Mouse (Mus musculus) limb, embryonic 11.5 days (tissue): ENCODE data around the gene Calhm2. TPM values are rescaled to one million over a fixed set of nuclear protein-coding genes. Genes with fewer than 3 reads are reported as not detected.
A peak's percentile ranks its signal among the peaks of the same experiment; 100 is the strongest.

Source experiments
- ATAC-seq: fragments of 200-750 bp; cut with Nextera tagmentation; 2 replicates; pipeline ENCODE4 v1.8.0; 2017; ENCODE audit warnings: low read depth; ENCODE audit not compliant: insufficient number of reproducible peaks, low FRiP score, low TSS enrichment
- DNase-seq: peaks from one replicate; pipeline ENCODE4 v3.0.0-alpha.2; 2015; ENCODE audit warnings: low spot score
- H3K27ac ChIP-seq: fragments of 300-500 bp; sonication (generic); replicated peaks from 2 replicates; pipeline ENCODE4 v1.5.1; 2014; ENCODE audit warnings: low read depth, mild to moderate bottlenecking, low read length
- H3K27me3 ChIP-seq: fragments of 300-500 bp; sonication (generic); 2 replicates; pipeline ENCODE4 v1.6.1; 2014; ENCODE audit warnings: mild to moderate bottlenecking, low read length, mixed read lengths; ENCODE audit not compliant: control insufficient read depth, insufficient read depth
- H3K36me3 ChIP-seq: fragments of 300-500 bp; sonication (generic); 2 replicates; pipeline ENCODE4 v1.6.1; 2014; ENCODE audit warnings: mild to moderate bottlenecking, low read length, moderate library complexity, mixed read lengths; ENCODE audit not compliant: control insufficient read depth, insufficient read depth
- H3K4me1 ChIP-seq: fragments of 300-500 bp; sonication (generic); 2 replicates; pipeline ENCODE4 v1.6.1; 2014; ENCODE audit warnings: low read length, mixed read lengths; ENCODE audit not compliant: control insufficient read depth, insufficient read depth
- H3K4me2 ChIP-seq: fragments of 300-500 bp; sonication (generic); 2 replicates; pipeline ENCODE4 v1.6.1; 2014; ENCODE audit warnings: low read depth, mild to moderate bottlenecking, moderate library complexity; ENCODE audit not compliant: severe bottlenecking
- H3K4me3 ChIP-seq: fragments of 300-500 bp; sonication (generic); 2 replicates; pipeline ENCODE4 v1.5.1; 2014; ENCODE audit warnings: low read depth, low read length
- H3K9ac ChIP-seq: fragments of 300-500 bp; sonication (generic); 2 replicates; pipeline ENCODE4 v1.6.1; 2014; ENCODE audit warnings: mild to moderate bottlenecking, low read length
- H3K9me3 ChIP-seq: fragments of 300-500 bp; sonication (generic); 2 replicates; pipeline ENCODE4 v1.6.1; 2016; ENCODE audit warnings: low read length; ENCODE audit not compliant: control insufficient read depth
- WGBS: fragments of 180-500 bp; shearing (Covaris S2); extraction: QIAGEN DNeasy Blood & Tissue Kit; methylation state at CpG from one replicate; pipeline ENCODE4 v1.1.7; 2014; 5-methylcytosine and 5-hydroxymethylcytosine counted together
- polyA plus RNA-seq: library from polyadenylated mRNA; unstranded; fragments of >200 nt; fragmentation: Nextera tagmentation; extraction: Ambion mirVana; gene quantifications from 2 replicates; pipeline ENCODE4 v1.2.1, GENCODE M21; 2014

The Calhm2 gene
- polyA plus RNA-seq, 1 experiment from 2014 or later = 1.6 TPM

DNA sequence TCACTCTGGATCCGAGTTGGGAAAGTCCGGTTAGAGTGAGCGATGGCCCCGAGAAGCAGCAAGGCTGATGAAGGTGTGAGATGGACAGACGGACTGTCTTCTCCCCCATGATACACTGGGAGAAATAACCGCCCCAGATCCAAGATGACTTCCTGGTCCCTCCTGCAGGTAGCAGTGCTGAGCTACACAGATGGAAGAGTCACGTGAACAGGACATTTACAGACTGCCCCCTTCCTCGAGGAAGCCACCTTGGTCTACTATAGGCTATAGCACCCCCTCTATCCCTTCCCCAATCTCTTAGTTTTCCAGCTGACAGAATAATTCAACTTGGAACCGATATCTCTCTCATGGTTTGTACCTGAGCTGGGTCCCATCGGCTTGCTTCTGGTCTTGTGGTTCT is 39.9 kb upstream of the Calhm2 start:
- ATAC-seq = no peak

DNA sequence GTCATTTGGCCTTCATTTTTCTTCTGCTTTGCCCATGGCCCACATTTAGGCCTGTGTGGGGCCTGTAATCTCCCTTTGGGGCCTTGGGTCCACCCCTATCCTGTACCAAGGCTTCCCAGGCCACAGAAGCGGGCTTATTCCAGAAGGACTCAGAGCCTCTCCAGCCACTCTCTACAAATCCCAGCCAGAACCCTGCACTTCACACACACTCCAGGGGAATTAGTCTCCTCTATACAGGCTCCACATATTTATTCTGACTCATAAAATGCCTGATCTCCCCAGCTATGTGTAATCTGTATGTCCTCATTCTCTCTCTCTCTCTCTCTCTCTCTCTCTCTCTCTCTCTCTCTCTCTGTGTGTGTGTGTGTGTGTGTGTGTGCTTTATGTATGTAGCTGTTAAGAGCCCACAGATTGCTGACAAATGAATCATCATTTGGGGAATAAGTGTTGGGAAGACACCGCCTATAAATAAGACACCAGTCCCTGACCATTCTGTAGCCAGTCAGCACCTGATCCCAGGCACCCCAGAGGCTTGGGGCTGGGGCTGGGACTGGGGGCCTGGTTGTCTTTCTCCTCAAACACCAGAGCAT is 38.9 kb upstream of the Calhm2 start:
- Histone ChIP-seq H3K4me1 (peaks cover 8% of the 10 kb centered on the region; the same call in 1 of the 2 replicates), H3K27me3 (peaks cover 20% of the 10 kb centered on the region), H3K4me3 (no peak overlapping the region), H3K9me3 (no peaks in the 10 kb centered on the region), H3K27ac (no peak overlapping the region), H3K4me2 (no peak overlapping the region), H3K36me3 (no peaks in the 10 kb centered on the region), H3K9ac (no peak overlapping the region)
- no peak for ATAC-seq
- WGBS = 88% methylated on average over 2 of the region's 2 CpGs
- DNase-seq = no peak

More for the DNA sequence above, 39.9 kb upstream of the Calhm2 start:
- Histone ChIP-seq H3K4me3 (peak overlapping the region; percentile 63; the same call in 1 of the 2 replicates), H3K4me2 (peak overlapping the region; percentile 100; the same call in 1 of the 2 replicates), H3K9me3 (no peaks in the 10 kb centered on the region), H3K27me3 (peaks cover 20% of the 10 kb centered on the region), H3K4me1 (peaks cover 8% of the 10 kb centered on the region; the same call in 1 of the 2 replicates), H3K36me3 (no peaks in the 10 kb centered on the region), H3K27ac (no peak overlapping the region), H3K9ac (no peak overlapping the region)
- peak; percentile 56 for DNase-seq
- WGBS = 21% methylated on average over 10 of the region's 10 CpGs

DNA sequence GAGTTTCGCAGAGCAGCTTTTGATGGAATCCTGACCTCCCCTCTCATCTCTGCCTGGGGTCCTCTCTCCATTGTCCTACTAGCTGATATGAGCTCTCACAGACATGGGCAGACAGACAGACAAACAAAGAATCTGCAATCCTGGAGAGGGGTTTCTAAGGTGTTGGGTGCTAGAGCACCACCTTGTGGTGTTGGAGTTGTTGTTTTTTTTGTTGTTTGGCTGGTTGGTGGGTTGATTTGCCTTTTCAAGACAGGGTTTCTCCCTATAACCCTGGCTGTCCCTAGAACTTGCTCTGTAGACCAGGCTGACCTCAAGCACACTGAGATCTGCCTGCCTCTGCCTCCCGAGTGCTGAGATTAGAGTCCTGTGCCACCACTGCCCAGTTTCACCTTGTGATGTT is 37.4 kb upstream of the Calhm2 start:
- Histone ChIP-seq H3K27me3 (peaks cover 16% of the 10 kb centered on the region), H3K4me3 (no peak overlapping the region), H3K9ac (no peak overlapping the region), H3K36me3 (no peaks in the 10 kb centered on the region), H3K9me3 (no peaks in the 10 kb centered on the region), H3K4me1 (peaks cover 8% of the 10 kb centered on the region; the same call in 1 of the 2 replicates), H3K4me2 (no peak overlapping the region), H3K27ac (no peak overlapping the region)
- ATAC-seq (no peak), DNase-seq (no peak)
- 71% methylated on average over 2 of the region's 2 CpGs for WGBS

DNA sequence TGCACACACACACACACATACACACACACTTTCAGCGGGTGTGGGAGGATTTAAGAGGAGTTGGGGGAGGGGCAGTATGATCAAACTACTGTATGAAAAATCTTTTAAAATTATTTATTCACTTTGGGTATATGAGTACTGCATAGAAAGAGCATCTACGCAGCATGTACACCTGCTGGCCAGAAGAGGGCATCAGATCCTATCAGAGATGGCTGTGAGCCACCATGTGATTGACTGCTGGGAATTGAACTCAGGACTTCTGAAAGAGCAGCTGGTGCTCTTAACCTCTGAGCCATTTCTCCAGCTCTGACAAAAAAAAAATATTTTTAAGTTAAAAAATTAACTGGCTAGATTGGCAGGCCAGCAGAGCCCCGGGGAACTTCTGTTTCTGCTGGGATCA is 36.4 kb upstream of the Calhm2 start:
- H3K27ac ChIP-seq = no peak overlapping the region
- ATAC-seq = no peak
- H3K4me1 ChIP-seq = peaks cover 4% of the 10 kb centered on the region; the same call in 1 of the 2 replicates
- no peak overlapping the region for H3K4me3 ChIP-seq
- no peaks in the 10 kb centered on the region for H3K36me3 ChIP-seq
- H3K9me3 ChIP-seq = no peaks in the 10 kb centered on the region
- peaks cover 6% of the 10 kb centered on the region for H3K27me3 ChIP-seq
- DNase-seq = no peak
- H3K4me2 ChIP-seq = no peak overlapping the region
- WGBS = 58% methylated on average over 3 of the region's 3 CpGs
- no peak overlapping the region for H3K9ac ChIP-seq

DNA sequence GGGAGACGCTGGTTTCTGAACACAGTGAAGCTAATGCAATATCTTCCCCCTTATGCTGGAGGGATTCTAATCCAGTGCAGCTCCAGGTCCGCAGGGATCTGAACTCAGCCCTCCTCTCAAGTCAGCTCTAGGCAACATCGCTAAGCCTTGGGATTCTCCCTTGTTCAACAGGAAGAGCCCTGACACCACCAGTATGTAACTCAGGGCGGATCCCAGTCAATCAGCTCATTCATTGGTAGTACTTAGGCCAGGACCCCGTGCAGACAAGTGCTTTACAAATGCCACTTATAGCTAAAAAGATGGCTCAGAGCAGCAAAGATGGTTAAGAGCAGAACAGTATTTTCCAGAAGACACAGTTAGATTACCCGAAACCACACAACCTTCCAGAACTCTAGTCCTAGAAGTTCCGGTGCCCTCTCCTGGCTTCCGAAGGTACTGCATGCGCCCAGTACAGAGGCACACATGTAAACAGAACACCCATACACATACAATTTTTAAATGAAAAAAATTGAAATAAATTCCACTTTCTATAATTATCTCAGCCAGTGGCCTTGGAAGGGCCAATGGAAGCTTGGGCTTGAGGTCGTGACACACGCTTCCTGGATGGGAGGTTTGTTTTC is 30.8 kb upstream of the Calhm2 start:
- H3K27me3 ChIP-seq = no peaks in the 10 kb centered on the region
- DNase-seq (peak; percentile 91), ATAC-seq (no peak)
- 22% methylated on average over 11 of the region's 11 CpGs for WGBS
- no peaks in the 10 kb centered on the region for H3K9me3 ChIP-seq
- H3K36me3 ChIP-seq = no peaks in the 10 kb centered on the region
- H3K4me1 ChIP-seq = no peaks in the 10 kb centered on the region
- H3K9ac ChIP-seq = no peak overlapping the region
- H3K27ac ChIP-seq = no peak overlapping the region
- no peak overlapping the region for H3K4me3 ChIP-seq
- no peak overlapping the region for H3K4me2 ChIP-seq

DNA sequence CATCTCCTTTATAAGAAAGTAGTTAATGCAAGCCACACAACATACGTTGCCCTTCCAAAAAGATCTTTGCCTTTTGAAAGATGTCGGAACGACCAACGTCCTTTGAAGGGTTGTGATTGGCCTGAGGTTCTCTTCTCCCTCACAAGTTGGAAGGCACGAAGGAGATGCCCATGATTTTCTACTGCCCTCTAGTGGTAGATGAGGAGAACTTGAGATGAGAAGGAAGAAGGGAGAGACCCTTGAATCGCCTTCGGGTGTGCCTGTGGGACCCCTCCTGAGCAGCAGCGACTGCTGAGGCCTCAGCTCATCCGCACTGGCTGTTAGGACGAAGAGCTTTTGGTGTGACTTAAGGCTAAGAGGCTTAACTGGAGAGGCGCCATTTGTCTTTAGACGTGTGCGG is 30.1 kb upstream of the Calhm2 start:
- Histone ChIP-seq H3K9me3 (no peaks in the 10 kb centered on the region), H3K4me3 (no peak overlapping the region), H3K4me2 (no peak overlapping the region), H3K27ac (no peak overlapping the region), H3K27me3 (no peaks in the 10 kb centered on the region), H3K4me1 (0 out of 2 replicates have a peak, but pooled peaks cover 1% of the 10 kb centered on the region), H3K9ac (no peak overlapping the region), H3K36me3 (no peaks in the 10 kb centered on the region)
- DNase-seq (peak; percentile 44), ATAC-seq (no peak; the same call in 1 of the 2 replicates)
- WGBS = 11% methylated on average over 13 of the region's 13 CpGs

DNA sequence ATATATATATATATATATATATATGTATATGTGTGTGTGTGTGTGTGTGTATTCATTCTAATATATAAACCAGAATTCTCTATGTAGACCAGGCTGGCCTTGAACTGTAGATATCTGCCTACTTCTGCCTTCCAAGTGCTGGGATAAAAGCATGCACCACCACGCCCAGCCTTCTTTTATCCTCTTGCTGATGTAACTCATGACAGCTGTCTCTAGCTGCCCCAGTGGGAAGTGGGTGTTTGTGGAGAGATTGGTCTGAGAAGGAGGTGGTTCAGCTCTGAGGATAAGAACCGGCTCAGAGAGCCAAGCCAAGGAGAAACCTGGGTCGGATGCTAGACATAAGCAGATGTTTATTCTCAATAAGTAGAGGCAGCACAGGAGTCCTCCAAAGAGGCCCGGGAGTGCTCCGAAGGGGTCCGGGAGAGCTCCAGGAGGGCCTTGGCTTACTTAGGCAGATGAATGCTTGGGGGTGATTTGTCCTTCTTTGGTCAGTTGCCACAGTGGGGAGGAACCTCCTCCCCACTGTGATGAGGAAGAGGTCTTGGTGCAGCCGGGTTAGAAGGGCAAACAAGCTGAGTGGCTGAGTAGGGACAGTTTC is 29.6 kb upstream of the Calhm2 start:
- DNase-seq (no peak), ATAC-seq (no peak)
- Histone ChIP-seq H3K36me3 (no peaks in the 10 kb centered on the region), H3K9ac (no peak overlapping the region), H3K27ac (no peak overlapping the region), H3K9me3 (no peaks in the 10 kb centered on the region), H3K4me2 (no peak overlapping the region), H3K4me1 (0 out of 2 replicates have a peak, but pooled peaks cover 2% of the 10 kb centered on the region), H3K27me3 (no peaks in the 10 kb centered on the region), H3K4me3 (no peak overlapping the region)
- WGBS = 69% methylated on average over 7 of the region's 7 CpGs

DNA sequence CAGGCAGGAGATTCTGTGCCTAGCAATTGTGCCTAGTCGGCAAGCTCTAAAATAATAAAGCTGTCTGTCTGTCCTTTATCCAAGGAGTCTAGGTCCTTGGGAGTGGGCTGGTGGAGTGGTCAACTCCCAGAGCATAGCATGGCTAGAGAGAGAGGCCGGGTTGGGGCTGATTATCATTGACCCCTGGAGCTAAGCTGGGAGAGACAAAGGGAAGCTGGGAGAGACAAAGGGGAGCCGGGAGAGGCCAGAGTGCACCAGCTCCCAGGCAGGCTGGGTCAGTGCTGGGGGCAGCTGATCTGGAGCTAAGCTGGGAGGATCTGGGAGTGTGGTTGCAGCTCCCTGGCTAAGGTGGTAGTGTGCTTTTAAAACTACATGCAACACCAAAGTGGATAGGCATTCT is 28.7 kb upstream of the Calhm2 start:
- Histone ChIP-seq H3K9me3 (no peaks in the 10 kb centered on the region), H3K4me3 (no peak overlapping the region), H3K36me3 (no peaks in the 10 kb centered on the region), H3K4me1 (0 out of 2 replicates have a peak, but pooled peaks cover 2% of the 10 kb centered on the region), H3K27ac (no peak overlapping the region), H3K27me3 (no peaks in the 10 kb centered on the region), H3K9ac (no peak overlapping the region), H3K4me2 (no peak overlapping the region)
- no peak for ATAC-seq
- WGBS = 38% methylated on average over 3 of the region's 3 CpGs
- no peak for DNase-seq
